Comparison of ENCODE assay signal across 11 mouse cellular contexts in the genomic region with DNA sequence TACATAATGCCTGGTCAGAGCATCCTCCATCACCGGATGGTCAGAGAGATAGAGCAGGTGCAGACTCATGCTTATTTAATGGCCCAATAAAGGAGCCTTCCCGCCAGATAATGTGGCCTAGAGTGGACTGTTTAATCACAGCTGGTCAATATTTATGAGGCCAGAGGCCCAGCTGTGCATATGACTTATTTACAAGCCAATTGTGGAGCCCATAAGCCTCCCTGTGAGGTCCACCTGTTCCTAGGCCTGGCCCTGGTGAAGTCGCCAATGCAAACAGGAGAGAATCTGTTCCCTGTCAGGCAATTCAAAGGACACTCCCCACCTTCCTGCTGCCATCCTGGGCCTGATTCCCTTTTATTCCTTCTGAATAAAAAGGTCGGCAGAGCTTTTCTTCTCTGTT.
"Had no signal": no experiment of that assay in that cellular context is flagged by ENCODE, and none has a peak within 500 bp of the region (broad histone marks: within the 10 kb centered on the region; RNA-seq: fewer than 3 reads in every experiment).

No protein-coding gene starts in this region.

- DNase-seq: kidney, adult 8-10 months; kidney, postnatal 25 days; layer of hippocampus, postnatal 36 days; lung, embryonic 14.5 days; lung, postnatal 10 days; lung, postnatal 4 days; thymus, adult 18-20 months; thymus, postnatal 14 days had no signal

- H3K4me3 ChIP-seq: limb, embryonic 15.5 days; liver, embryonic 12.5 days had no signal

- H3K4me1 ChIP-seq: liver, embryonic 12.5 days had no signal

- H3K4me2 ChIP-seq: limb, embryonic 15.5 days; liver, embryonic 12.5 days; lung, embryonic 14.5 days had no signal

- H3K27ac ChIP-seq: limb, embryonic 15.5 days; liver, embryonic 12.5 days had no signal

- H3K9me3 ChIP-seq: limb, embryonic 15.5 days; liver, embryonic 12.5 days had no signal

- ATAC-seq: intestine, postnatal 0 days; liver, embryonic 12.5 days had no signal

- H3K9ac ChIP-seq: limb, embryonic 15.5 days; liver, embryonic 12.5 days; lung, embryonic 14.5 days had no signal

- H3K36me3 ChIP-seq: limb, embryonic 15.5 days; liver, embryonic 12.5 days had no signal
